Mouse (Mus musculus): ENCODE data around the gene Mdfi. TPM values are rescaled to one million over a fixed set of nuclear protein-coding genes. Genes with fewer than 3 reads are reported as not detected.
"Not testable (repeated sequence)": the region's sequence is repeated elsewhere in the genome, so short reads cannot be mapped to it uniquely, and the experiment has no call there.

The Mdfi gene
- 1 to 10 TPM; 1.7 to 2.2 (median 1.9) TPM for total RNA-seq (2022)

DNA sequence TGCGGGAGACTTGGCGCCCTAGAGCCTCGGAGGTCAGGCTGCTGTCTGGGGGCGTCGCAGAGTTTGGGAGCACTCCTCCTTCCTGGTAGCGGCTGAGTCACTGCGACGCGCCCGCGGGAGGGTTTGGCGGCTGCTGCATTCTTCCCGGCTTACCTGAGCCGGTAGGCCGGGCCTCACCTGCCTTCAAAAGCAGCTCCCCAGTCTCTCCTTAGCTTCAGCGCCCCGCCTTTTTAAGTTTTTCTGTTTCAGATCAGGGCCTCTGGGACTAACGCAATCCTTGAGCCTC is at the start of gene Mdfi:
Mdfi (minus strand) TSS at position 210 of the 286 bp plus-strand sequence.
- no peak for DNase-seq (ENCODE audit: low spot score)

GRCm38 (mm10) chr17:47883099-47883498 is 48.6 kb upstream of the Mdfi start:
- no peak for DNase-seq (ENCODE audit: low spot score)

- DNase-seq (ENCODE audit: low spot score): no peak
These were observed 46.8 kb upstream of the Mdfi start for GRCm38 (mm10) chr17:47881330-47881729.

DNA sequence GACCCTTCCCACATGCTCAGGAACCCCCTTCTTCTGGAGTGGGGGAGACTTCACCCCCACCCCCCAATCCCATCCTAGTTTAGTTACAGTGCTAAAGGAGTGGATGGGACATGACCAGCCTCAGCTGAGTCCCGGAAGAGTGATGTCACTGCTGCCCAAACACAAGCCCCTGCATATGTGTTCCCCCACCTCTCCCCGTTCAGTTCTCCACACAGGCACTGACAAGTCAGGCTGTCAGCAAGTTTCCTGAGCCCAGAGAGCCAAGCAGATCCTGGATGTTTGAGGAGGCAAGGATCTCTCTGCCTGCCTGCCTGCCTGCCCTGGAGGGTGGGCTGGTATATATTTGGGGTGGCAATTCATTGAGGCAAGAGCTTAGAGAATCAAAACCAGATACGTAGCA is 44.7 kb upstream of the Mdfi start:
- no peak for DNase-seq (ENCODE audit: low spot score)

DNA sequence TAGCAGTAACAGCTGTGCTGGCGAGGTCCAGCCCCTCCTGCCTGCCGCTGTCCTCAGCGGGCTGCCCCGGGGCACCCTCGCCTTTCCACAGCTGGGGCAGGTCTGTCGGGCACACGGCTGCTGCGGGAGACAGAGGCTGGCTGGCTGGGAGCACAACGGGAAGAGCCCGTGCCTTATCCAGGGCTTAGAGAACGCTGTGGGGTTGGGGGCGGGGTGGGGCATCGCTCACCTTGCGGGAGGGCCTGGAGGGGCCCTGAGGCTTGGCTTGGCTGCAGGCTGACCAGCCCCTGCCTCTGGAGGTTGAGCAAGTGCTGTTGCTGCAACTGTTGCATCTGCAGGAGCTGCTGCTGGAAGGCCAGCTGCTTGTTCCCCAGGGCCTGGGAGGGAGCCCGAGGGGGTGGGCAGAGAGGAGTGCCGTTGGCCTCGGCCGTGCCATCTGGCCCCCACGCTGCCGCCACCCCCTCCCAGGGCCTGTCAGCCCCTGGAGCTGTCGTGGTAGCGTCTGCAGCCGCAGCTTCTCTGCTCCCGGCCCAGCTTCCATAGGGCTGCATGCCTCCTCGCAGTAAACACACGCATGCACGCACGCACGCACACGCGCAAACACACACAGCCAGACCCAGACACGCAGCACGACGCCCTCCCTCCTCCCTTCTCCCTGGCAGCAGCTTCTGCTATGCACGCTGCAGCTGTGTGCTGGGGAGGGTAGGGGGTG is 44.0 kb upstream of the Mdfi start:
- DNase-seq (ENCODE audit: low spot score): no peak

GRCm38 (mm10) chr17:47877715-47878377 is 43.4 kb upstream of the Mdfi start:
- no peak for DNase-seq (ENCODE audit: low spot score)

- DNase-seq (ENCODE audit: low spot score): no peak
These were observed 42.6 kb upstream of the Mdfi start for GRCm38 (mm10) chr17:47876776-47877714.

DNA sequence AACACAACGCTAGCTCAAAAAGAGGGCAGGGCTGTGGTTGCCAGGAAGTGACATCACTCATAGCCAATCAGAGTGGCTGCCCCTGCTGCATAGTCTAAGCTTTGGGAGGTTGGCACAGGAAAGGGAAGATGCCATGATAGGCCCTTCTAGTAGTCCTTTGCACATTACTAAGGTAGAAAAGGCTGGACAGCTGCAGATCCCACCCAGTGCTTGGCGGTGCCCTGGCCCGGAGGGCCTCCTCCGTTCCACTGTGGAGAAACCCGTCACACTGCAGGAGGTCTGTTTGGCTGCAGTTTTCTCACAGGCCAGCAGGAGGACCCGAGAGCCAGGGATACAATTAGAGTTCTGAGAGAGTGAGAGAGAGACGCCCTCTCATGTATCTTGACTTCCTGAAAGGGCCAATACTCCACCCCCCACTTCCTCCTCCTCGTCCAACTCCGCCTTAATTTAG is 38.9 kb upstream of the Mdfi start:
- peak; percentile 85 for DNase-seq (ENCODE audit: low spot score)

GRCm38 (mm10) chr17:47872311-47873011 is 38.0 kb upstream of the Mdfi start:
- DNase-seq (ENCODE audit: low spot score): no peak

- no peak for DNase-seq (ENCODE audit: low spot score)
These were observed 35.4 kb upstream of the Mdfi start for GRCm38 (mm10) chr17:47869874-47870273.

- no peak for DNase-seq (ENCODE audit: low spot score)
These were observed 31.5 kb upstream of the Mdfi start for GRCm38 (mm10) chr17:47866037-47866436.

DNA sequence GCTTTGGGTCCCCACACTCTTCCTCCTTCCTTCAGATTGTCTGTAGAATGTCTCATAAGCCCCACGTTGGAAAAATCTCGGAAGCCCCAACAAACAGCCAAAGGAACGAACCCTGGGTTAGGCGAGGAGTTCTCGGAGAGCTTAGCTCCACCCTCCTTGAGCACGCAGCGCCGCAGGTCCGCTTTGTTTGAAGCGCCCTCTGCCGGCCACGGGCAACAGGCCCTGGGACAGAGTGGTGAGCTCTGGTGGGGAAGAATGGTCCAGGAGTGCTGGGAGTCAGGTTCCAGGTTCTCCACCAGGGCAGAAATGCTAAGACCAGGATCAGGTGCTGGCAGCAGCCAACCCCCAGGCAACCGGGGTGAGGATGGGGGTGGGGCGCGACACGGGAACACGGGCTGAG is 30.0 kb upstream of the Mdfi start:
- DNase-seq (ENCODE audit: low spot score): peak; percentile 82

DNA sequence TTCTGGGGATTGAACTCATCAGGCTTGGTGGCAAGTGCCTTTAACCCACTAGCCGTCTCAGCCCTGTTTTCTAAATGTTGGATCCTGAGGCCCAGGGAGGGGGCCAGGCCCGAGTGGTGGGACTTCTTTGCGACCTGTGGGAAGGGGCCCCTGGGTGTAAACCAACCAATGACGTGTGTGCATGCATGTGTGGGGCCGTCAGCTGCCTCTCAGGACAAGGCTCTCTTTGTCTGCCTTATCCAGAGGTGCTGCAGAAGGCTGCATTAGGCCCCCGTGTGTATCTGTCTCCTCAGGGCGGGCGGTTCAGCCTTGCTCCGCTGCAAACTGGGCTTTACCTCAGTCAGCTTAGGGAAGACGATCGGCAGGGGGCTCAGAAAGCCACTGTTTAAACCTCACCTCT is 28.9 kb upstream of the Mdfi start:
- no peak for DNase-seq (ENCODE audit: low spot score)

- no peak for DNase-seq (ENCODE audit: low spot score)
These were observed 28.5 kb upstream of the Mdfi start for GRCm38 (mm10) chr17:47863023-47863422.

DNA sequence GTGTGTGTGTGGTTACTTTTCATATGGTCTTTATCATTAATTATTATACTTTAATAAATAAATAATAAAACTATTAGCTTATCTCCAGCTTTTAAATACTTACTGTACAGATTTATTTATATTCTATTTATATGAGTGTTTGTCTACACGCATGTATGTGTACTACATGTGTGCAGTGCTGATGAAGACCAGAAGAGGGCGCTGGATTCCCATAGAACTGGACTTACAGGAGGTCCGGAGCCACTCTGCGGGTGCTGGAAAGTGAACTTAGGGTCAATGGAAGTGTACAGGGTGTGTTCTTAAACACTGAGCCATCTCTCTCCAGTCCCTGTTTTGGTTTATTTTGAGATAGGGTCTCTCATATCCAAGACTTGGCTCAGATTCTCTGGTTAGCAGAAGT is 21.1 kb upstream of the Mdfi start:
- no peak for DNase-seq (ENCODE audit: low spot score)

DNA sequence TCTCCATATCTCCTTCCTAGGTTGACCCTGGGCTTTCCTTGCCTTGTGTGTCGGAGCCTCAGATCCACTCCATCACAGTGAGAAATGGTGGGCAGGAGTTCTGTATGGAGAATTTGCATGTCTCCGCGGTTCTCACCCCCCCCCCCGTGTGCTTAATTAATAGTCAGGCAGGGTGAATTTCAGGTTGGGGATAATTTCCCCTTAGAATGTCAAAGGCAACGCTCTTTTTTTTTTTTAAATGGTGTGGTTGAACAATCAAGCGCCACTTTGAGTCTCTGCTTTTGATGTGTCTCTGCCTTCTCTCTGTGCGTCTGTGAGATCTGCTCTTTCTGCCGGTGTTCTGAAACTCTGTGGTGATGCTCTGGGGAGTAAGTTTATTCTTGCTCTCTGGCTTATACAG is 20.4 kb upstream of the Mdfi start:
- no peak for DNase-seq (ENCODE audit: low spot score)

DNA sequence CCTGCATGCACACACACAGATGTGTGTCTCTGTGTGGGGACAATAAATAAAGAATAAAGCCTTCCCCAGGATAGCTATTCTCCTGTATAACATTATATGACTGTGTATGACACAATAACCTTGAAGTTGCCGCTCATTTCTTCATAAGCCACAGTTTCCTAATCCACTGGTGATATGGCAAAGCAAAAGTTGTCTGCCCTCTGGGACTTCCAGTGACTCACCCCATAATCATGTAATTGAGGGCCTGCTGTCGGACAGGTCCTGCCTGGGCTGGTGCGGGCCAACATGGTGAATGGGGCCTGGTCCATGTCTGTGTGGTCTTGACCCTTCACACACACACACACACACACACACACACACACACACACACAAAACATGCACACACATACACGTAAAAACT is 19.3 kb upstream of the Mdfi start:
- DNase-seq (ENCODE audit: low spot score): no peak

GRCm38 (mm10) chr17:47853336-47853735 is 18.8 kb upstream of the Mdfi start:
- DNase-seq (ENCODE audit: low spot score): no peak

GRCm38 (mm10) chr17:47851798-47852360 is 17.4 kb upstream of the Mdfi start:
- DNase-seq (ENCODE audit: low spot score): not testable (repeated sequence)

GRCm38 (mm10) chr17:47850639-47851314 is 16.3 kb upstream of the Mdfi start:
- no peak for DNase-seq (ENCODE audit: low spot score)

GRCm38 (mm10) chr17:47850035-47850434 is 15.5 kb upstream of the Mdfi start:
- peak; percentile 65 for DNase-seq (ENCODE audit: low spot score)

All from heart, adult 8-10 months (tissue).